Mouse (Mus musculus) brain, embryonic 18.5 days (tissue): ENCODE results near the gene Gm11562.

Experiments used
- DNase-seq: peaks from one replicate; pipeline ENCODE4 v3.0.0-alpha.2; 2012; ENCODE audit warnings: low read depth, low spot score

The Gm11562 gene

DNA sequence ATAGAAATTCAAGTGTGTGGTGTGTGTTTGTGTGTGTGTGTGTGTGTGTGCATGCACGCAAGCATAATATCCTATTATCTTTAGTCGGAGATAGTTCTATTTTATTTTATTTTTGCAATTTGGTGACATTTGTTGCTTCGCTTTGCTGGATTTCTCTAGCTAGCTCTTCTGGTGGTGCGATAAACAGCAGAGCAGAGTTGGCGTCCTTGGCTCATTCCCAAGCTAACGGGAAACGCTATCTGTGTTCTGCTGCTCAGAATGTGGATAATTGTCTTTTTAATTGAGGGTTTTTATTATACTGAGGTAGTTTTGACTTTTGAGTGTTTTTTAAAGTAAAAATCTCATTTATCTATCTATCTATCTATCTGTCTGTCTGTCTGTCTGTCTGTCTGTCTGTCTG, 35.1 kb downstream of the Gm11562 start:
- no peak for DNase-seq

DNA sequence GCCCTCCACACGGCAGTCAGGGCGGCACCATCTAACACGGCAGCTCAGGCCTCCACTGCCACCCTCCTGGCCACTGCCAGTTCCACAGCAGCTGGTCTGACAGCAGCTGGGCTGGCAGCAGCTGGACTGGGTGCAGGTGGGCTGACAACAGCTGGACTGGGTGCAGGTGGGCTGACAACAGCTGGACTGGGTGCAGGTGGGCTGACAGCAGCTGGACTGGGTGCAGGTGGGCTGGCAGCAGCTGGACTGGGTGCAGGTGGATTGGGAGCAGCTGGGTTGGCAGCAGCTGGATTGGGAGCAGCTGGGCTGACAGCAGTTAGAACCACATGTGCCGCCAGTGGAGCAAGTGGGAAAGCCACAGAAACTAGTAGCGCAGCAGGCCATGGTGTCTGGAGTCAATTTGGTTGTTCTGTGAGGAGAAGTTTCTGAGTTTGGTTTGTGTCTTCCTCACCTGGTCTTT, 37.0 kb downstream of the Gm11562 start, which contains the start of gene Krtap1-4:
Gene Krtap1-4 (minus strand): TSS at position 410 of the 460 bp plus-strand sequence.
- no peak for DNase-seq

DNA sequence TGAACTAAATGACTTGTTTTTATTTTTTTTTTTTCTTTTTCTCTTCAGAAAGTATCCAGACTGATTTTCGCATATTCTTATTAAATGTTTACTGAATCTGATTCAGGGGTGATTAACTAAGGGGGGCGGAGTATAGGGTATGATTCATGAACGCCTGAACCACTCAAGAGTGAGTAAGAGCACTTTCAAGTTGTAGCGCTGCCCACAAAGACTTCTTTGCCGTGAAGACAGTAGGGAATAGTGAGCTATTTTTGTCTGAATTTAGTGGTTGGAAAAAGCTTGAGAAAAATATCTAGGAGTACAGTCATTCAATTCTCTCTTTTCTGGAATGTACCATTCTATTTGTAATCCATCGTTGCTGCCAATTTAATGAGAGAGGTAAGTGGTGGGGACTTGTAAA, 38.7 kb downstream of the Gm11562 start:
- no peak for DNase-seq

DNA sequence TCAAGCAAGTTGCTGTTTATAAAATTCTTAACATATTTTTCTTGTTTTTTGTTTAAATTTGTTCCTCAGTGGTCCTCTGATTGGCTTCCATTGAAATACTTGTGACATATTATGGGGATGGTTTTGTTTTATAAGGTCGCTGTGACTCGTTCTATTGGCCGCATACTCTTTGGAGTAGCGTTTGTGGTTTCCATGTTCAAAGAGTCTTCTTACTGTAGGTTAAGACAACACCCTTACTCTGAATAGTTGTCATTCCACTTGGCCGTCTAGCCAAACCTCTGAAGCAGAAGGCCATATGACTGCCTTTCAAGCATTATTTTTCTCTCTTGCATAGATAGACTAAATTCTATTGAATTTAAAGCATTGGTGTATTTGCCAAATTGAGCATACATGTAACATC, 39.2 kb downstream of the Gm11562 start:
- DNase-seq: no peak

DNA sequence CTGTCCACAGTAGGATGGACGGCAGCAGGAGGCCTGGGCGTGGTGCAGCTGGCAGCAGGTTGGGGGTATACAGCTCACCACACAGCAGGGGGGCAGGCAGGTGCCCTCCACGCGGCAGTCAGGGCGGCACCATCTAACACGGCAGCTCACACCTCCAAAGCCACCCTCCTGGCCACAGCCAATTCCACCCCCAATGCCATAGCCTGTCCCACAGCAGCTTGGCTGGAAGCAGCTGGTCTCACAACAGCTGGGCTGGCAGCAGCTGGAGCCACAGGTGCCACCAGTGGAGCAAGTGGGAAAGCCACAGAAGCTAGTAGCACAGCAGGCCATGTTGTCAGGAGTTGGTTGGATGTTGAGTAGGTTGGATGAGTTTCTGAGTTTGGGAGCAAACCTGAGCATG, 39.6 kb downstream of the Gm11562 start, which contains the start of gene Krtap1-5:
Gene Krtap1-5 (minus strand): TSS at position 381 of the 400 bp plus-strand sequence.
- DNase-seq: no peak

DNA sequence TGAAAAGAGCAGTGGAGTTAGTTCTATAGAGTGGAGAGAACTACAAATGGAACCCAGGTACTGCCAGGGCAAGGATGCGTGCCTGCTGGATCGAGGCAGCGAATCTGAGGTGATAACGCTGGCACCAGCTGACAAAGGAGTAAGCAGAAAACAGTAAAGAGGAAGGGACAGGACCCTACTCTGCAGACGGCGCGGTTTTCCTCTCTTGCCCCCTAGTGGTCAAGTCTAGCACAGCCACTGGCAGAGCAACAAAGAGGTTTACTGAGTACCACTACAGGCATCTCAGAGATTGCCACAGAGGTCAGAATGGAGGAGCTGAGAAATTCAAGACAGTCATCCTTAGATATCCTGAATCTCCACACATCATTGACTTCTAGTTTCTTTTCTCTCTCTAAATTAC, 46.1 kb downstream of the Gm11562 start:
- DNase-seq: no peak

DNA sequence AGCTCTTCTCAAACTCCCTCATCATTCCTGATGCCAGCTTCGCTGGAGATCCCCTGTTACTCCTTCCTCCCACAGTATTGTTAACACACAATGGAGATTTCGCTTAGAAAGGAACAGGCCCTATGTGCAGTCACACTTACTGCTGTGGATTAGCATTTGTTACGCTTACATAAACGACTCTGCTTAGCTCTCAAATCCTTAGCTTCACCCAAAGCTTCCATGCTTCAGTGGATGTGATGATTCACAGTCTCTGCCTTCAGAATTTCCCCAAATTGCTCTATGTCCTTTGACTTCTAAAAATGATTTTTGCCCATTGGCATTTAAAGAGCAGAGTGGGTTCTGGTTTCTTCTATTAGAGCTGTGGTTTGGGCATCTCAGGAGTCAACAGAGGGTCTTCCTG, 47.1 kb downstream of the Gm11562 start:
- no peak for DNase-seq
